Mouse (Mus musculus) brain, embryonic 14.5 days (tissue): ENCODE measurements around the gene Wasf2.

ENCODE experiments used
- CTCF ChIP-seq: fragments of 200-500 bp; IDR thresholded peaks from 2 replicates; pipeline ENCODE4 v1.5.1; 2012; ENCODE audit warnings: inconsistent platforms, mild to moderate bottlenecking, moderate library complexity, borderline replicate concordance; ENCODE audit not compliant: insufficient read depth, insufficient read length; ENCODE audit errors: extremely low read depth
- POLR2A ChIP-seq: fragments of 200-500 bp; IDR thresholded peaks from 2 replicates; pipeline ENCODE4 v1.6.1; 2012; ENCODE audit warnings: mild to moderate bottlenecking, inconsistent platforms, borderline replicate concordance; ENCODE audit not compliant: poor library complexity, insufficient read depth, insufficient read length, severe bottlenecking; ENCODE audit errors: extremely low read depth

- no peak for TF ChIP-seq POLR2A
- no peak for TF ChIP-seq CTCF
Measured at GRCm38 (mm10) chr4:133114762-133115161, 15.5 kb upstream of the Wasf2 start.
